Mouse (Mus musculus): Measurements from ENCODE around the gene Plg. TPM values are rescaled to one million over a fixed set of nuclear protein-coding genes. Genes with fewer than 3 reads are reported as not detected.

Gene Plg
- 0.82 and 0.88 TPM in 2 replicates for polyA plus RNA-seq (2014; fragmentation: Nextera tagmentation; extraction: Ambion mirVana)

- ATAC-seq (replicated peaks; ENCODE audit: low FRiP score, low TSS enrichment, low read depth) (no peak), DNase-seq (ENCODE audit: low spot score) (no peak)
- no peaks in the 10 kb centered on the region for H3K9me3 ChIP-seq (ENCODE audit: control insufficient read depth, low read length)
- WGBS: 82% methylated on average over 11 of the region's 11 CpGs
- H3K9ac ChIP-seq (ENCODE audit: low read length): no peak within 1 kb of the TSS
- no peak within 1 kb of the TSS for H3K4me3 ChIP-seq (ENCODE audit: low read depth, low read length)
- no peak within 1 kb of the TSS for H3K4me2 ChIP-seq (ENCODE audit: low read length)
- no peaks in the 10 kb centered on the region for H3K36me3 ChIP-seq (ENCODE audit: control insufficient read depth, insufficient read depth, low read length)
- peaks cover 8% of the 10 kb centered on the region; the same call in 1 of the 2 replicates for H3K4me1 ChIP-seq (replicated peaks; ENCODE audit: control insufficient read depth, insufficient read depth, low read length)
- no peak within 1 kb of the TSS for H3K27ac ChIP-seq (ENCODE audit: low read depth)
- H3K27me3 ChIP-seq (replicated peaks; ENCODE audit: control insufficient read depth, insufficient read depth, low read length): no peaks in the 10 kb centered on the region
Observed at GRCm38 (mm10) chr17:12377981-12378705, at the start of gene Plg. Plg (plus strand) TSS chr17:12378608.

DNA sequence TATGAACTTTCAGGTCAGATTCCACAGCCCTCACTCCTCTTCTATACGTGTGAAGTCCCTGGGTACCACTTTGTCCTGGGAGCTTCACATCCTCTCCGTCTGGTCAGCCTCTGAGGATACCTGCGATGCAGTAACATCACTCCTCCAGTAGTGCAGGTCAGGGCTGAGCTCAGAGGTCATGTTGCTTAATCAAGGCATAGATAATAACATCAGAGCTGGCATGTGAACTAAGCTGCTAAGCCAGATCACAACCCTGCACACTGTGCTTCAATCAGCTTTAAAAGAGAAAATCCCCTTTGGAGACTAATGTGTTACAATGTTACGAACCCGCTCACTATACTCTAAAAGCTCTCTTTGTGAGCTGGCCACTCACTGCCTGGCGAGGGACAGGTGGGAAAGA is 43.3 kb upstream of the Plg start:
- Histone ChIP-seq H3K9ac (ENCODE audit: low read length) (no peak overlapping the region), H3K4me1 (replicated peaks; ENCODE audit: control insufficient read depth, insufficient read depth, low read length) (0 out of 2 replicates have a peak, but pooled peaks cover 4% of the 10 kb centered on the region), H3K36me3 (ENCODE audit: control insufficient read depth, insufficient read depth, low read length) (no peaks in the 10 kb centered on the region), H3K4me2 (ENCODE audit: low read length) (no peak overlapping the region), H3K4me3 (ENCODE audit: low read depth, low read length) (no peak overlapping the region), H3K27ac (ENCODE audit: low read depth) (no peak overlapping the region), H3K27me3 (replicated peaks; ENCODE audit: control insufficient read depth, insufficient read depth, low read length) (no peaks in the 10 kb centered on the region), H3K9me3 (ENCODE audit: control insufficient read depth, low read length) (0 out of 2 replicates have a peak, but pooled peaks cover 3% of the 10 kb centered on the region)
- WGBS: 56% methylated on average over 6 of the region's 6 CpGs
- no peak for ATAC-seq (replicated peaks; ENCODE audit: low FRiP score, low TSS enrichment, low read depth)
- DNase-seq (ENCODE audit: low spot score): no peak

DNA sequence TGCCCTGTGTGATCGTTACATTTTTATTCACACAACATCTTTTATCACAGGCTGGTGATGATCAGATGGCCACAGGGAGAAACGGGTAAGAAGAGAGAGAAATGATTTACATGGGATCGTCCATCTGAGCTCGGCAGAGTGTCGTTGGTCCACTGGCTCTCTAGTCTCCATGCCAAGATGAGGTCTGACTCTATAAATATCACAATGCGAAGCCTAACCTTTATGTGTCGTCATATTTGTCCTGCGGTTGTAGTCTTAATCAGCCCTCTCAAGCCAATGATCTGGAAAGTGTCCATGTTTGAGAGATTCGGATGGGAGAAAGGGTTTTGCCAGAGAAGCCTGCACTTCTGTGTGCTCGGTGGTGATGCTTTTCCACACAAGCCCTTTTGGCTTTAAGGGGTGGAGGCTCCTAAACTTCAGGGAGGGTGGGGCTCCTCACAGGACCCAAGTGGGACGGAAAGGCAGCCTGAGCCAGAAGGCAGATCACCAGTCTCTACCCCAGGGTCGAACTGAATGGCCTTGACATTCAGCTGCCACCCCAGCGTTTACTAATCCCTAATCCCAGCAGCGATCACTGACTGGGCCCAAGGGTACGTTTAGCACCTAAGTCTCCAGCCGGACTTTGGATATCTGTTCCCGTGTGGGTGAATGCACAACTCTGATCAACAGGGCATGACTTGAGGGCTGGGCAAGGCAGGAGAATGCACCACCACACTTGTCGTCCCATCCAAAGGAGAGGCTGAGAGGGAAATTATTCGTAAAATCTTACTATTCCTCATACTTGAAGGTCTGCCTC is 42.1 kb upstream of the Plg start:
- no peak overlapping the region for H3K9ac ChIP-seq (ENCODE audit: low read length)
- 77% methylated on average over 19 of the region's 19 CpGs for WGBS

DNA sequence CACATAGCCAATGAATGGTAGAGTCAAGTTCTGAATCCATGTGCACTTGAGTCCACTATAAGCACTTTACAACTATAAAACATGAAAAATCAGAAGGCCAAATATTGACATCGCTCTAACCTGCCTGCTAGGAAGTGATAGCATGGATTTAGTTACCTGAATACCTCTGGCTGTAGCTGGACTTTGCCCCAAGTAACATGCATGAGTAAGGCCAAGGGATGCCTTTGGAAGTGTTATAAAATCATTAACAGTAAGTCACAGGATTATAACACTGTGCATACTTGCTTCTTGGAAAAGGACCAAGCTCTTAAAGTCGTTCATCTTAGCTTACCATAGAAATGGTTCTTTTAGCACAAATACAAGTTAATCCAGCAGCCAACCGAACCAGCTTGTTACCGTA is 41.3 kb upstream of the Plg start:
- no peak overlapping the region for H3K4me2 ChIP-seq (ENCODE audit: low read length)
- H3K36me3 ChIP-seq (ENCODE audit: control insufficient read depth, insufficient read depth, low read length): no peaks in the 10 kb centered on the region
- H3K4me1 ChIP-seq (replicated peaks; ENCODE audit: control insufficient read depth, insufficient read depth, low read length): 0 out of 2 replicates have a peak, but pooled peaks cover 4% of the 10 kb centered on the region
- DNase-seq (ENCODE audit: low spot score) (no peak), ATAC-seq (replicated peaks; ENCODE audit: low FRiP score, low TSS enrichment, low read depth) (peak; percentile 50; the same call in 1 of the 2 replicates)
- 55% methylated on average over 4 of the region's 4 CpGs for WGBS
- no peaks in the 10 kb centered on the region for H3K27me3 ChIP-seq (replicated peaks; ENCODE audit: control insufficient read depth, insufficient read depth, low read length)
- no peak overlapping the region for H3K9ac ChIP-seq (ENCODE audit: low read length)
- 0 out of 2 replicates have a peak, but pooled peaks cover 3% of the 10 kb centered on the region for H3K9me3 ChIP-seq (ENCODE audit: control insufficient read depth, low read length)
- no peak overlapping the region for H3K4me3 ChIP-seq (ENCODE audit: low read depth, low read length)
- H3K27ac ChIP-seq (ENCODE audit: low read depth): 0 out of 2 replicates have a peak overlapping the region, but pooled peaks have one; percentile 6

More for the DNA sequence above, 42.1 kb upstream of the Plg start:
- no peak overlapping the region for H3K27ac ChIP-seq (ENCODE audit: low read depth)
- DNase-seq (ENCODE audit: low spot score): no peak
- no peak overlapping the region for H3K4me2 ChIP-seq (ENCODE audit: low read length)
- H3K36me3 ChIP-seq (ENCODE audit: control insufficient read depth, insufficient read depth, low read length): no peaks in the 10 kb centered on the region
- H3K27me3 ChIP-seq (replicated peaks; ENCODE audit: control insufficient read depth, insufficient read depth, low read length): no peaks in the 10 kb centered on the region
- 0 out of 2 replicates have a peak, but pooled peaks cover 3% of the 10 kb centered on the region for H3K9me3 ChIP-seq (ENCODE audit: control insufficient read depth, low read length)
- H3K4me1 ChIP-seq (replicated peaks; ENCODE audit: control insufficient read depth, insufficient read depth, low read length): 0 out of 2 replicates have a peak, but pooled peaks cover 4% of the 10 kb centered on the region
- ATAC-seq (replicated peaks; ENCODE audit: low FRiP score, low TSS enrichment, low read depth): no peak
- no peak overlapping the region for H3K4me3 ChIP-seq (ENCODE audit: low read depth, low read length)

DNA sequence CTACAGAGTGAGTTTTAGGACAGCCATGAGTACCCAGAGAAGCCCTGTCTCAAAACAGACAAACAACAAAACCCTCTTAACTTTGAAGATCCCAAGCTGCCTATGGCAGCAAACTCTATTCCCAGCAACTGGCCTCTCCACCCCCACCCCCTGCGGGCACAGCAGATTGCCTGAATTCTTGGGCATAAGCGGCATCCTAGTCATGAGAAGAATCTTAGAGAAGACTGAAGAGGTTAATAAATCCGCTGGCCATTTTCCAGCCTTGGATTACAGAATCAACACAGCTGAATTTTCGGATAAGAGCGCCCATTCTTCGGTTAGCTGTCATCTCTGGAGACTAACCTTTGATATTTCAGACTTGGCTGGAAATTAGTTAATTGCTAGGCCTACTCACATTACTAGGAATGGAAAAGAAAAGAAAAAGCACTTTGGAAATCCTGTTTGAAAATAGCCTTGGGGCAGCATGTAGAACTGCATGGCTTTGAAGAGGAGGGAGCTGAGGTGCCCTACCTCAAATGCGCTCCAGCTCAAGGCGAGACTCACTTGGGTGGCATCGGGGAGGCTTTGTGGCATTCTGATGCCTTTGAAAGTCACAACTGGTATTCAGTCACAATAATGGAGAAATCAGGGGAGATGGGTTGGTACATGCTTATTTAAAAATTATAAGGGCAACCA is 34.6 kb upstream of the Plg start:
- Histone ChIP-seq H3K4me3 (ENCODE audit: low read depth, low read length) (no peak overlapping the region), H3K36me3 (ENCODE audit: control insufficient read depth, insufficient read depth, low read length) (no peaks in the 10 kb centered on the region), H3K27me3 (replicated peaks; ENCODE audit: control insufficient read depth, insufficient read depth, low read length) (no peaks in the 10 kb centered on the region), H3K27ac (ENCODE audit: low read depth) (no peak overlapping the region), H3K4me1 (replicated peaks; ENCODE audit: control insufficient read depth, insufficient read depth, low read length) (no peaks in the 10 kb centered on the region), H3K9ac (ENCODE audit: low read length) (no peak overlapping the region), H3K4me2 (ENCODE audit: low read length) (no peak overlapping the region), H3K9me3 (ENCODE audit: control insufficient read depth, low read length) (0 out of 2 replicates have a peak, but pooled peaks cover 3% of the 10 kb centered on the region)
- ATAC-seq (replicated peaks; ENCODE audit: low FRiP score, low TSS enrichment, low read depth): no peak
- whole genome bisulfite sequencing: 82% methylated on average over 9 of the region's 9 CpGs
- no peak for DNase-seq (ENCODE audit: low spot score)

GRCm38 (mm10) chr17:12347462-12347861 is 30.9 kb upstream of the Plg start:
- H3K27ac ChIP-seq (ENCODE audit: low read depth): no peak overlapping the region
- H3K9ac ChIP-seq (ENCODE audit: low read length): no peak overlapping the region
- DNase-seq (ENCODE audit: low spot score): no peak
- no peaks in the 10 kb centered on the region for H3K27me3 ChIP-seq (replicated peaks; ENCODE audit: control insufficient read depth, insufficient read depth, low read length)
- no peaks in the 10 kb centered on the region for H3K9me3 ChIP-seq (ENCODE audit: control insufficient read depth, low read length)
- H3K36me3 ChIP-seq (ENCODE audit: control insufficient read depth, insufficient read depth, low read length): no peaks in the 10 kb centered on the region
- no peak overlapping the region for H3K4me2 ChIP-seq (ENCODE audit: low read length)
- H3K4me3 ChIP-seq (ENCODE audit: low read depth, low read length): no peak overlapping the region
- no peaks in the 10 kb centered on the region for H3K4me1 ChIP-seq (replicated peaks; ENCODE audit: control insufficient read depth, insufficient read depth, low read length)
- ATAC-seq (replicated peaks; ENCODE audit: low FRiP score, low TSS enrichment, low read depth): no peak
- WGBS: 83% methylated on average over 1 of the region's 1 CpGs

GRCm38 (mm10) chr17:12351564-12351963 is 26.8 kb upstream of the Plg start:
- WGBS: 80% methylated on average over 6 of the region's 6 CpGs
- H3K36me3 ChIP-seq (ENCODE audit: control insufficient read depth, insufficient read depth, low read length): no peaks in the 10 kb centered on the region
- H3K4me3 ChIP-seq (ENCODE audit: low read depth, low read length): no peak overlapping the region

GRCm38 (mm10) chr17:12352781-12353180 is 25.6 kb upstream of the Plg start:
- Histone ChIP-seq H3K27me3 (replicated peaks; ENCODE audit: control insufficient read depth, insufficient read depth, low read length) (no peaks in the 10 kb centered on the region), H3K27ac (ENCODE audit: low read depth) (no peak overlapping the region), H3K9ac (ENCODE audit: low read length) (no peak overlapping the region), H3K4me3 (ENCODE audit: low read depth, low read length) (no peak overlapping the region), H3K9me3 (ENCODE audit: control insufficient read depth, low read length) (no peaks in the 10 kb centered on the region), H3K36me3 (ENCODE audit: control insufficient read depth, insufficient read depth, low read length) (no peaks in the 10 kb centered on the region), H3K4me2 (ENCODE audit: low read length) (no peak overlapping the region), H3K4me1 (replicated peaks; ENCODE audit: control insufficient read depth, insufficient read depth, low read length) (0 out of 2 replicates have a peak, but pooled peaks cover 4% of the 10 kb centered on the region)
- ATAC-seq (replicated peaks; ENCODE audit: low FRiP score, low TSS enrichment, low read depth) (no peak), DNase-seq (ENCODE audit: low spot score) (no peak)
- WGBS: 31% methylated on average over 1 of the region's 1 CpGs

More at GRCm38 (mm10) chr17:12351564-12351963, 26.8 kb upstream of the Plg start:
- Histone ChIP-seq H3K9ac (ENCODE audit: low read length) (no peak overlapping the region), H3K27ac (ENCODE audit: low read depth) (no peak overlapping the region), H3K4me1 (replicated peaks; ENCODE audit: control insufficient read depth, insufficient read depth, low read length) (0 out of 2 replicates have a peak, but pooled peaks cover 4% of the 10 kb centered on the region), H3K27me3 (replicated peaks; ENCODE audit: control insufficient read depth, insufficient read depth, low read length) (no peaks in the 10 kb centered on the region), H3K4me2 (ENCODE audit: low read length) (no peak overlapping the region), H3K9me3 (ENCODE audit: control insufficient read depth, low read length) (no peaks in the 10 kb centered on the region)
- ATAC-seq (replicated peaks; ENCODE audit: low FRiP score, low TSS enrichment, low read depth): no peak
- peak; percentile 46 for DNase-seq (ENCODE audit: low spot score)
